Mouse (Mus musculus) testis, postnatal 14 days (tissue): ENCODE data around the gene Rpl27a.

ENCODE experiments used
- DNase-seq: peaks from one replicate; pipeline ENCODE4 v3.0.0; 2021; ENCODE audit warnings: low spot score

The Rpl27a gene

GRCm38 (mm10) chr7:109518838-109519696 is at the start of gene Rpl27a:
Rpl27a (plus strand) TSS chr7:109519147.
- peak; percentile 98 for DNase-seq

GRCm38 (mm10) chr7:109470700-109471099 is 48.2 kb upstream of the Rpl27a start:
- DNase-seq = no peak

- no peak for DNase-seq
Observed at GRCm38 (mm10) chr7:109477926-109478325, 41.0 kb upstream of the Rpl27a start.

GRCm38 (mm10) chr7:109480765-109481197 is 38.2 kb upstream of the Rpl27a start:
- DNase-seq = no peak

GRCm38 (mm10) chr7:109484221-109484620 is 34.7 kb upstream of the Rpl27a start:
- no peak for DNase-seq

- DNase-seq = no peak
Observed at GRCm38 (mm10) chr7:109492616-109493318, 26.2 kb upstream of the Rpl27a start.

- no peak for DNase-seq
Observed at GRCm38 (mm10) chr7:109493319-109494316, 25.3 kb upstream of the Rpl27a start.

- no peak for DNase-seq
Observed at GRCm38 (mm10) chr7:109497507-109497906, 21.4 kb upstream of the Rpl27a start.

GRCm38 (mm10) chr7:109507119-109507518 is 11.8 kb upstream of the Rpl27a start:
- DNase-seq = no peak

GRCm38 (mm10) chr7:109507572-109507971 is 11.4 kb upstream of the Rpl27a start:
- no peak for DNase-seq

- DNase-seq = no peak
Observed at GRCm38 (mm10) chr7:109508034-109508433, 10.9 kb upstream of the Rpl27a start, which contains the start of gene Trim66. Trim66 (minus strand) TSS chr7:109508134.

- no peak for DNase-seq
Observed at GRCm38 (mm10) chr7:109510799-109511198, 8.1 kb upstream of the Rpl27a start.

- DNase-seq = no peak
Observed at GRCm38 (mm10) chr7:109511838-109512237, 7.1 kb upstream of the Rpl27a start.

GRCm38 (mm10) chr7:109516500-109516899 is 2.4 kb upstream of the Rpl27a start:
- DNase-seq = peak; percentile 45

- no peak for DNase-seq
Observed at GRCm38 (mm10) chr7:109518036-109518681, 788 bp upstream of the Rpl27a start.

- DNase-seq = no peak
Observed at GRCm38 (mm10) chr7:109519936-109520335, 989 bp downstream of the Rpl27a start.

GRCm38 (mm10) chr7:109522084-109522483 is 3.1 kb downstream of the Rpl27a start:
- DNase-seq = no peak

GRCm38 (mm10) chr7:109523304-109523703 is 4.4 kb downstream of the Rpl27a start:
- DNase-seq = no peak

GRCm38 (mm10) chr7:109523741-109524441 is 4.9 kb downstream of the Rpl27a start:
- no peak for DNase-seq

- no peak for DNase-seq
Observed at GRCm38 (mm10) chr7:109524442-109524744, 5.4 kb downstream of the Rpl27a start.

- no peak for DNase-seq
Observed at GRCm38 (mm10) chr7:109524763-109525162, 5.8 kb downstream of the Rpl27a start.
